Mouse (Mus musculus) intestine, embryonic 16.5 days (tissue): Measurements from ENCODE around the gene Maco1. TPM values are rescaled to one million over a fixed set of nuclear protein-coding genes. Genes with fewer than 3 reads are reported as not detected.

Source experiments
- ATAC-seq: fragments of 200-750 bp; cut with Nextera tagmentation; 2 replicates; pipeline ENCODE4 v1.8.0; 2017; ENCODE audit warnings: moderate TSS enrichment, moderate library complexity
- H3K27ac ChIP-seq: fragments of 300-500 bp; sonication (generic); 2 replicates; pipeline ENCODE4 v1.5.1; 2014; ENCODE audit warnings: mild to moderate bottlenecking, low read length
- H3K27me3 ChIP-seq: fragments of 300-500 bp; sonication (generic); replicated peaks from 2 replicates; pipeline ENCODE4 v1.6.1; 2014; ENCODE audit warnings: low read length, control low read depth, mixed read lengths; ENCODE audit not compliant: control insufficient read depth, insufficient read depth
- H3K36me3 ChIP-seq: fragments of 300-500 bp; sonication (generic); 2 replicates; pipeline ENCODE4 v1.6.1; 2014; ENCODE audit warnings: low read length, control low read depth; ENCODE audit not compliant: control insufficient read depth, insufficient read depth
- H3K4me1 ChIP-seq: fragments of 300-500 bp; sonication (generic); 2 replicates; pipeline ENCODE4 v1.6.1; 2014; ENCODE audit warnings: low read length, control low read depth, mixed read lengths; ENCODE audit not compliant: control insufficient read depth, insufficient read depth
- H3K4me2 ChIP-seq: fragments of 300-500 bp; sonication (generic); 2 replicates; pipeline ENCODE4 v1.6.1; 2014; ENCODE audit warnings: low read depth, low read length, control low read depth
- H3K4me3 ChIP-seq: fragments of 300-500 bp; sonication (generic); 2 replicates; pipeline ENCODE4 v1.5.1; 2014; ENCODE audit warnings: mild to moderate bottlenecking, low read length
- H3K9ac ChIP-seq: fragments of 300-500 bp; sonication (generic); 2 replicates; pipeline ENCODE4 v1.6.1; 2014; ENCODE audit warnings: low read depth, low read length
- H3K9me3 ChIP-seq: fragments of 300-500 bp; sonication (generic); 2 replicates; pipeline ENCODE4 v1.6.1; 2016; ENCODE audit warnings: low read length, control low read depth; ENCODE audit not compliant: control insufficient read depth
- WGBS: fragments of 180-500 bp; shearing (Covaris S2); extraction: QIAGEN DNeasy Blood & Tissue Kit; methylation state at CpG from one replicate; pipeline ENCODE4 v1.1.7; 2014; 5-methylcytosine and 5-hydroxymethylcytosine counted together
- polyA plus RNA-seq: library from polyadenylated mRNA; unstranded; fragments of >200 nt; fragmentation: Nextera tagmentation; extraction: Ambion mirVana; gene quantifications from 2 replicates; pipeline ENCODE4 v1.2.1, GENCODE M21; 2015

The Maco1 gene
- 22.5 and 25.7 TPM in 2 replicates for polyA plus RNA-seq

DNA sequence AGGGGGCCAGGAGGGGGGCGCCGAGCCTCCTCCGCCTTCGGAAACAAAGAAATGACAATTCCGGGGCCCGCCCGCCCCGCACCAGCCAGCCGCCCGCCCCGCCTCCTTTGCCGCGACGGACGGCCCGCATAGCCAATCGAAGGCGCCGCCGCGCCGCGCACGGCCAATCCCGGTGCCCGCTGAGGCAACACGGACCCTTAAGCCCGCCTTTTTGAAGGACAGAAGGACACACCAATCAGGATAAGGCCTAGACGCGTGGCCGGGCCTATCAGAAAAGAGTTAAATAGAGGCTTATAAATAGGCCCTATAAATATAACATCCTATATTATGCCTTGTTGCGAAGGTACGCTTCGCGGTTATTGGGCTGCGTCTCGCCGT lies at the start of gene Maco1:
TSS of gene Maco1 (minus strand) at position 87 of the 378 bp plus-strand sequence.
- H3K27ac ChIP-seq: peak within 1 kb of the TSS; percentile 88
- under 1% methylated on average over 36 of the region's 38 CpGs for WGBS

GRCm38 (mm10) chr4:134901126-134901525 lies 48.0 kb upstream of the Maco1 start:
- Histone ChIP-seq H3K9me3 (no peaks in the 10 kb centered on the region), H3K36me3 (peaks cover 23% of the 10 kb centered on the region), H3K4me1 (no peaks in the 10 kb centered on the region), H3K27ac (no peak overlapping the region), H3K9ac (no peak overlapping the region), H3K4me3 (no peak overlapping the region), H3K4me2 (no peak overlapping the region), H3K27me3 (no peaks in the 10 kb centered on the region)
- no peak for ATAC-seq
- 93% methylated on average over 8 of the region's 8 CpGs for WGBS

More for the DNA sequence above, at the start of gene Maco1:
- Histone ChIP-seq H3K4me3 (peak within 1 kb of the TSS; percentile 93), H3K9me3 (no peaks in the 10 kb centered on the region), H3K36me3 (no peaks in the 10 kb centered on the region), H3K9ac (peak within 1 kb of the TSS; percentile 85), H3K27me3 (no peaks in the 10 kb centered on the region), H3K4me1 (peaks cover 13% of the 10 kb centered on the region), H3K4me2 (peak within 1 kb of the TSS; percentile 86)
- peak; percentile 97 for ATAC-seq

DNA sequence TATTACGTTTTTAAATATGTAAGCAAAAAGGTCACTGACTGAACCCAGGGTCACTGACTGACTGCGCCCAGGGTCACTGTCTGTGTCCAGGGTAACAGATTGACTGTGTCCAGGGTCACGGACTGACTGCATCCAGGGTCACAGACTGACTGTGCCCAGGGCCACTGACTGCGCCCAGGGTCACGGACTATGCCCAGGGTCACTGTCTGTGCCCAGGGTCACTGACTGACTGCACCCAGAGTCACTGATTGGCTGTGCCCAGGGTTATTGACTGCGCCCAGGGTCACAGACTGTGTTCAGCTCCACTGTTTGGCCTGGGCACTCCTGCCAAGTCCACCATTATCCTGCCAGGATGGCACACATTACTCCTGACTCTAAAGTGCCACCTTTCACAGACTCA lies 44.1 kb upstream of the Maco1 start:
- Histone ChIP-seq H3K36me3 (peaks cover 13% of the 10 kb centered on the region; the same call in 1 of the 2 replicates), H3K4me2 (no peak overlapping the region), H3K27ac (no peak overlapping the region), H3K4me3 (no peak overlapping the region), H3K9me3 (no peaks in the 10 kb centered on the region), H3K9ac (no peak overlapping the region), H3K27me3 (no peaks in the 10 kb centered on the region), H3K4me1 (no peaks in the 10 kb centered on the region)
- no peak for ATAC-seq
- 82% methylated on average over 6 of the region's 6 CpGs for WGBS

- WGBS: 73% methylated on average over 6 of the region's 6 CpGs
- H3K4me3 ChIP-seq: no peak overlapping the region
These were observed 39.0 kb upstream of the Maco1 start for GRCm38 (mm10) chr4:134892096-134892495.

DNA sequence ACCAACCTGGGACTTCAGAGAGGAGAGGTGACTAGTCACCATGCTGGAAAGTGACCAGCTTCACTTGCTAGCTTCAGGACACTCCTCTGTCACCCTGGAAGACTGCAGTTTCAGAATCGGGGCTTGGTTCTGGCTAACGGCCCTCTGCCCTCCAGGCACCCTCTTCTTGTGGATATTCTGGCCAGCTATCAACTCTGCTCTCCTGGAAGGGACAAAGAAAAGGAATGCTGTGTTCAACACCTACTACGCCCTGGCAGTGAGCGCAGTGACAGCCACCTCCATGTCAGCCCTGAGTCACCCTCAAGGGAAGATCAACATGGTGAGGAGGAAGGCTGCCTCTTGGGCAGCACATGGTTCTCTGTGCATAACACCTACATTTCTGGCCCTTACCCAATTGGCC lies 31.2 kb upstream of the Maco1 start:
- WGBS: 89% methylated on average over 4 of the region's 4 CpGs
- ATAC-seq: no peak

More at GRCm38 (mm10) chr4:134892096-134892495, 39.0 kb upstream of the Maco1 start:
- Histone ChIP-seq H3K27ac (no peak overlapping the region), H3K4me1 (no peaks in the 10 kb centered on the region), H3K27me3 (no peaks in the 10 kb centered on the region), H3K36me3 (no peaks in the 10 kb centered on the region), H3K9me3 (no peaks in the 10 kb centered on the region), H3K9ac (no peak overlapping the region), H3K4me2 (no peak overlapping the region)
- no peak for ATAC-seq

GRCm38 (mm10) chr4:134883808-134884207 lies 30.7 kb upstream of the Maco1 start:
- no peak for ATAC-seq
- WGBS: 81% methylated on average over 10 of the region's 10 CpGs

More for the DNA sequence above, 31.2 kb upstream of the Maco1 start:
- H3K9ac ChIP-seq: no peak overlapping the region
- no peak overlapping the region for H3K4me2 ChIP-seq
- no peak overlapping the region for H3K4me3 ChIP-seq
- H3K4me1 ChIP-seq: peaks cover 4% of the 10 kb centered on the region; the same call in 1 of the 2 replicates
- H3K9me3 ChIP-seq: no peaks in the 10 kb centered on the region
- H3K27me3 ChIP-seq: 0 out of 2 replicates have a peak, but pooled peaks cover 2% of the 10 kb centered on the region
- no peaks in the 10 kb centered on the region for H3K36me3 ChIP-seq
- H3K27ac ChIP-seq: no peak overlapping the region

DNA sequence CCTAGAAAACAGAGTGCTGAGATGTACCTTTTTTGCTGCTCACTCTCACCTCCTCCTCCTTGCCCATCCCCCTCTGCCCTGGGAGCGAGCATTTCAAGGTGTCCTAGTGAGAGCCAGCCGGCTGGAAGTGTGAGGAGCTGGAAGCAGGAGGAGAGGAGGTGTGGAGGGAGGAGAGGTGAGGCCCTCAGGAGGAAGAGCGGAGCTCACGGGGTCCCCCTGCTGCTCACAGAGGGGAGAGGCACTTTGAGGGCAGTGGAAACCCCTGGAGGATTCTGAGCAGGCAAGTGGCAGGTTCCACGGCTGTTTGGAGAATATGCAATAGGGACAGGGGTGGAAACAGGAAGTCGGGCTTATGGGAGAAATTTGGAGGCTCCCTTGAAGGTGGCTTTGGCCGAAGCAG lies 30.1 kb upstream of the Maco1 start:
- no peak for ATAC-seq
- H3K4me1 ChIP-seq: peaks cover 5% of the 10 kb centered on the region; the same call in 1 of the 2 replicates
- H3K4me3 ChIP-seq: no peak overlapping the region
- H3K36me3 ChIP-seq: no peaks in the 10 kb centered on the region
- no peak overlapping the region for H3K4me2 ChIP-seq
- H3K9me3 ChIP-seq: no peaks in the 10 kb centered on the region
- WGBS: 33% methylated on average over 7 of the region's 7 CpGs
- H3K9ac ChIP-seq: no peak overlapping the region
- H3K27ac ChIP-seq: no peak overlapping the region
- 0 out of 2 replicates have a peak, but pooled peaks cover 2% of the 10 kb centered on the region for H3K27me3 ChIP-seq

More at GRCm38 (mm10) chr4:134883808-134884207, 30.7 kb upstream of the Maco1 start:
- Histone ChIP-seq H3K4me3 (no peak overlapping the region), H3K4me2 (no peak overlapping the region), H3K9ac (no peak overlapping the region), H3K27me3 (0 out of 2 replicates have a peak, but pooled peaks cover 2% of the 10 kb centered on the region), H3K4me1 (peaks cover 5% of the 10 kb centered on the region; the same call in 1 of the 2 replicates), H3K36me3 (no peaks in the 10 kb centered on the region), H3K27ac (no peak overlapping the region), H3K9me3 (no peaks in the 10 kb centered on the region)

GRCm38 (mm10) chr4:134880041-134880440 lies 26.9 kb upstream of the Maco1 start:
- WGBS: 34% methylated on average over 6 of the region's 6 CpGs
- Histone ChIP-seq H3K9me3 (no peaks in the 10 kb centered on the region), H3K27me3 (0 out of 2 replicates have a peak, but pooled peaks cover 2% of the 10 kb centered on the region), H3K36me3 (no peaks in the 10 kb centered on the region), H3K4me1 (peaks cover 5% of the 10 kb centered on the region; the same call in 1 of the 2 replicates), H3K4me3 (no peak overlapping the region), H3K9ac (peak overlapping the region; percentile 27; the same call in 1 of the 2 replicates), H3K27ac (no peak overlapping the region), H3K4me2 (peak overlapping the region; percentile 65; the same call in 1 of the 2 replicates)
- no peak for ATAC-seq

GRCm38 (mm10) chr4:134879410-134879981 lies 26.4 kb upstream of the Maco1 start:
- WGBS: 4% methylated on average over 17 of the region's 17 CpGs
- Histone ChIP-seq H3K9me3 (no peaks in the 10 kb centered on the region), H3K4me2 (peak overlapping the region; percentile 65), H3K4me3 (peak overlapping the region; percentile 33), H3K9ac (peak overlapping the region; percentile 27; the same call in 1 of the 2 replicates), H3K27ac (no peak overlapping the region), H3K4me1 (peaks cover 5% of the 10 kb centered on the region; the same call in 1 of the 2 replicates), H3K27me3 (0 out of 2 replicates have a peak, but pooled peaks cover 2% of the 10 kb centered on the region), H3K36me3 (no peaks in the 10 kb centered on the region)
- peak; percentile 50 for ATAC-seq
